Mouse (Mus musculus) cerebellum, adult 18-20 months (tissue): ENCODE measurements around the gene Lifr.

ENCODE experiments used
- DNase-seq, 2 experiments: peaks; one replicate each; pipeline ENCODE4 v3.0.0; 2021

The Lifr gene

GRCm38 (mm10) chr15:7207292-7207691, 116.9 kb downstream of the Lifr start:
- DNase-seq = no peak

- DNase-seq = no peak
Measured at GRCm38 (mm10) chr15:7208180-7208579, 117.8 kb downstream of the Lifr start.

DNA sequence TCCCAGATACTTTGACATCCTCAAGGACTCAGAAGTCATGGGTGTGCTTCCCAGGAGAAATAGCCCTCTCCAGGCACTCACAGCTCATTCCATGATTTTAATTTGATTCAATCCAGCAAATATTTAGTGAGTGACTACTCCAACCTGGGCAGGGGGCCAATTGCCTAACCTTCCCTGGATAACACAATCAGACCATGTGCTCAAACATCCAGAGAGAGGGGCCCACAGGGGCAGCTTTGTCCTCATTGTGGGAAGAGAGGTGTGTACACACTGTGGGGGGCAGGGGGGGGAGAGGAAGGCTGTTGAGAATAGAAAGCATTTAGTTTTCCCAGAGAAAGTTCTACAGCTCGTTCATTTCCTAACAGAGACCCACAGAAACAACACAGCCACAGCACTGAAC, 123.3 kb downstream of the Lifr start:
- DNase-seq = no peak

DNA sequence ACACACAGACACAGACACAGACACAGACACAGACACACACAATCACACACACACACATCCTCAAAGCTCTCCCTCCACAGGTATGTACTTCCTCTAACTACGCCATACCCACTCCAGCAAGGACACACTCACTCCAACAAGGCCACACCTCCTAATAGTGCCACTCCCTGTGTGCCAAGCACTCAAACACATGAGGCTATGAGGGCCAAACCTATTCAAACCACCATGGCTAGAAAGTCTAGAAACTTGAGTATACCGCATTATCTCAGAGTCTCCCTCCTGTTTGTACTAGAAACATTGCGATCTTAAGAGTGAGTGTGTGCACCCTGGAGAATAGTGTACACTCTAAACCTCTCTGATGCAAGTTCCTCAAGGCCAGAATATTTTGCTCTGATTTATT, 125.4 kb downstream of the Lifr start:
- no peak for DNase-seq

- no peak for DNase-seq
Measured at GRCm38 (mm10) chr15:7216581-7217272, 126.3 kb downstream of the Lifr start.

- DNase-seq = no peak
Measured at GRCm38 (mm10) chr15:7217273-7217598, 126.8 kb downstream of the Lifr start.

DNA sequence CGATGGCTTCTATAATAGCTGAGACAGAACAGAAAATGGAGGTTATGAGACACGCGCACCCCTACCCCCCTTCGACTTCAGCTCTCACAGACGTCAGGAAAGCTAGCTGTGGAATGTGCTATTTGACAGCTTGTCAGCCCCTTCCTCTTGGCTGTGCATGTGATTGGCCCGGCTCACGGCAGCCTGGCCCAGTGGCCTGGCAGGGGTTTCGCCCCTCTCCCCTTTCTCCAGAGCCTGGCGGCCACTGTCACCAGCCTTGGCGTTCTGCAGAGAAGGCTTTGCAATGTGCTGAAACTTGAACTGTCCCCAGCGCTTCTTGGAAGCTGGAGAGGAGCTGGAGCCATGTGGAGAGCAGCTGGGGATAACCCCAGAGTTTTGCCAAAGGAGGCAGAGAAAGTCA, 132.4 kb downstream of the Lifr start:
- no peak for DNase-seq

- no peak for DNase-seq
Measured at GRCm38 (mm10) chr15:7224151-7224775, 133.8 kb downstream of the Lifr start.

GRCm38 (mm10) chr15:7226225-7226624, 135.8 kb downstream of the Lifr start:
- peak; percentile 69 to 72 for DNase-seq

GRCm38 (mm10) chr15:7233393-7234090, 143.1 kb downstream of the Lifr start:
- DNase-seq = no peak

- no peak for DNase-seq
Measured at GRCm38 (mm10) chr15:7239904-7240303, 149.5 kb downstream of the Lifr start.

DNA sequence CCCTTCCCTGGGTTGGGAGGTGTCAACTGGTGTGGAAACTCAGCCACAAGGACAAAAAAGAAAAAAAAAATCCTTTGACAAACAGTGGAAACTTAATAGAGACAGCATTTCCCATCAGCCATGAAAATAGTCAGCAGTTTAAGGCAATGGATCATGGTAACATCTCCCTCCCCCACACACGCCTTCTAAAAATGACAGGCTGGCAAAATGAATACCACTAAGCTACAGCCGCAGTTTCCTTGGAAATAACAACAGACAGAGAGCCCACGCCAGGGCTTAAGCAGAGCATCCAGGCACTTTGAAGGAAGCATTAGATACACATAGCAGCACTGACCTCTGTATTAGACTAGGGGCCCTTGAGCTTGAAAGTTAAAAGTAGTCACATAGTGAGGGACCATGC, 150.5 kb downstream of the Lifr start:
- no peak for DNase-seq

- no peak for DNase-seq
Measured at GRCm38 (mm10) chr15:7242161-7242850, 151.9 kb downstream of the Lifr start.
